Mouse (Mus musculus): ENCODE measurements at regions not wholly inside any gene's neighbourhood (a gene's known extent, or its start where the extent isn't known, plus 50 kb on each side); places are given as distances from the start of the nearest gene placed in this dataset.

- TF ChIP-seq MEF2A (IDR thresholded peaks at IDR 0.05; ENCODE audit: borderline replicate concordance, low read depth, low read length) = no peak
- no peak for TF ChIP-seq HCFC1 (IDR thresholded peaks at IDR 0.05; ENCODE audit: low read depth, low read length)
- TF ChIP-seq TCF12 (IDR thresholded peaks at IDR 0.05; ENCODE audit: low read depth, low read length) = no peak
- no peak for TF ChIP-seq MAFK (IDR thresholded peaks at IDR 0.05; ENCODE audit: insufficient replicate concordance, low read length)
- TF ChIP-seq KAT2A (IDR thresholded peaks at IDR 0.05; ENCODE audit: insufficient replicate concordance, low read length) = no peak
- no peak for TF ChIP-seq RAD21 (IDR thresholded peaks at IDR 0.05; ENCODE audit: low read depth, low read length)
- TF ChIP-seq PAX5 (IDR thresholded peaks at IDR 0.05; ENCODE audit: low read length) = no peak
- TF ChIP-seq BHLHE40 (IDR thresholded peaks at IDR 0.05; ENCODE audit: low read depth, low read length) = no peak
- TF ChIP-seq POLR2AphosphoS2 (IDR thresholded peaks at IDR 0.05; ENCODE audit: low read depth, low read length) = no peak
- no peak for TF ChIP-seq CHD2 (IDR thresholded peaks at IDR 0.05; ENCODE audit: low read length)
- TF ChIP-seq IRF4 (IDR thresholded peaks at IDR 0.05; ENCODE audit: low read depth, low read length) = no peak
- no peak for TF ChIP-seq SMC3 (IDR thresholded peaks at IDR 0.05; ENCODE audit: low read depth, low read length)
- dilution Hi-C loops (cut with MboI; ENCODE audit: extremely low pct_ligation_motif_present, extremely low pct_unique_long_range_greater_than_20kb, low sequenced_read_pairs) = no loop called here
- DNase-seq (ENCODE audit: extremely low read depth) = no peak
Observed at GRCm38 (mm10) chr9:71355721-71356120, 130.0 kb downstream of the Polr2m start.

More at GRCm38 (mm10) chr9:71355721-71356120, 130.0 kb downstream of the Polr2m start:
- no peaks in the 10 kb centered on the region for H3K9me3 ChIP-seq (replicated peaks; ENCODE audit: low read length)
- no peaks in the 10 kb centered on the region for H3K79me2 ChIP-seq (replicated peaks; ENCODE audit: control insufficient read depth, extremely low read depth, insufficient read depth, poor library complexity, severe bottlenecking)
- H3K9ac ChIP-seq (ENCODE audit: insufficient read depth, low read depth) = no peak overlapping the region
- peaks cover 0 to 19% of the 10 kb centered on the region in 2 experiments; a peak in 2 of 4 replicates for H3K4me1 ChIP-seq (ENCODE audit: control insufficient read depth in 1 of 2, insufficient read depth in 2 of 2)
- no peaks in the 10 kb centered on the region for H3K36me3 ChIP-seq (replicated peaks in 1 of 2; ENCODE audit: control insufficient read depth in 1 of 2, insufficient read depth in 1 of 2, low read length in 1 of 2)
- H3K27me3 ChIP-seq (replicated peaks) = no peaks in the 10 kb centered on the region
- H3K4me2 ChIP-seq (ENCODE audit: insufficient read depth, low read depth, poor library complexity, severe bottlenecking) = no peak overlapping the region
- no peak overlapping the region for H3K4me3 ChIP-seq (replicated peaks in 1 of 3; ENCODE audit: low read depth in 2 of 3, low read length in 2 of 3, poor library complexity in 1 of 3)
- no peak overlapping the region for H3K27ac ChIP-seq (ENCODE audit: insufficient read depth, low read depth)
- in situ Hi-C loops (cut with MboI; ENCODE audit: low pct_ligation_motif_present, low pct_unique_long_range_greater_than_20kb, low sequenced_read_pairs) = no loop called here
